Mouse (Mus musculus) c-Kit-negative CD71-positive TER-119-positive erythroid progenitor cells, embryonic 14.5 days (primary cell): ENCODE data around the gene Atp8a2.

ENCODE experiments used
- DNase-seq: peaks from one replicate; pipeline ENCODE4 v3.0.0-alpha.2; 2013; ENCODE audit warnings: low read depth, low spot score

The Atp8a2 gene

DNA sequence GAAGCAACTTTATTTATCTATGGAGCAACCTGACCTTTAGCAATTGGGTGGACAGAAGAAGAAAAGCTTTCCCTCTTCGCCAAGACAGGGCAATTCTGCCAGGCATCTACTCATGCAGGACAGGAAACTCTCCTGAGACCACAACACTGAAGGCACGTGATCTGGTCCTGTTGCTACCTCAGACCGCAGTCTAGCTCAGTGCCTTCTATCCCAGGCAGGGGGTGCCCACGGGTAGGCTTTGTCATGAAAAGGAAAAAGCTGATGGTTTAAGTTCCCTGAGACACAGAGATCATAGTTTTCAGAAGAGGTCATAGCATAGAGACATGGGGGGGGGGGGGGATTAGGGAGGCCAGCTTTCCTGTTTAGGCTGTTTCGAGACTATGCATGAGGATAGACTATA lies 269.2 kb downstream of the Atp8a2 start:
- DNase-seq, result no peak

DNA sequence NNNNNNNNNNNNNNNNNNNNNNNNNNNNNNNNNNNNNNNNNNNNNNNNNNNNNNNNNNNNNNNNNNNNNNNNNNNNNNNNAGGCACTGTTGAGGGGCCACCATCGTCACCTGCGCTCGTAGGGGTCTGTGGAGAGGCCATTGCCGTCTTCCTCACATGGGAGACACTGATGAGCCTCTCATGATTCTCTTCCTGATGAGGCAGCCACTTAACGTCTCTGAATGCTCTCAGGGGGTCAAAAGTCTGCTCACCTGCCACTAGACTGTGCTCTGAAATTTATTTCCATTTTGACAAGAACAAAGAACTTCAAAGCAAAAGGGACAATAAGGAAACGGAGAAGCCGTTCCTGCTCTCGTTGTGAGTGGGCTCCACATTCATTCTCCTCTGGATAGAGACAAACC lies 277.1 kb downstream of the Atp8a2 start:
- DNase-seq, result no peak

GRCm38 (mm10) chr14:59903484-59904130 lies 293.4 kb downstream of the Atp8a2 start:
- DNase-seq, result no peak

DNA sequence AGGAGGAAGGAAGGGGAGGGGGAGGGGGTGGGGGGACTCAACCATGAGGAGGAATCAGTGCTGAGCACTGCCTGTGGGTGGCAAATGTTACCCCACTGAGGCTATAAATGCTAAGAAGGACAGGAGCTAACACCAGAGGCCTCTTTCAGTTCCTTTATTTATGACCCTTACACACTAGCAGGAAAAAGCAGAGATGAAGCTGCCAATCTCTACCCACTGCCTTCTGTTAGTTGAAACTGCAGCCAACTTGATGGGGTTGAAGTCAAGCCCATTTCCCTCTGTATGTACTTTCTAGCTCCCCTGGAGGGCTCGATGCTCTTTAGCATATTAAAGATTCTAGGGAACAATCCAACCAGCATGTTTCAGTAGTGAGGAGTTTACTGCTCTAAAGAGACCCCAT lies 303.0 kb downstream of the Atp8a2 start:
- no peak for DNase-seq

GRCm38 (mm10) chr14:59892084-59892483 lies 304.9 kb downstream of the Atp8a2 start:
- no peak for DNase-seq

DNA sequence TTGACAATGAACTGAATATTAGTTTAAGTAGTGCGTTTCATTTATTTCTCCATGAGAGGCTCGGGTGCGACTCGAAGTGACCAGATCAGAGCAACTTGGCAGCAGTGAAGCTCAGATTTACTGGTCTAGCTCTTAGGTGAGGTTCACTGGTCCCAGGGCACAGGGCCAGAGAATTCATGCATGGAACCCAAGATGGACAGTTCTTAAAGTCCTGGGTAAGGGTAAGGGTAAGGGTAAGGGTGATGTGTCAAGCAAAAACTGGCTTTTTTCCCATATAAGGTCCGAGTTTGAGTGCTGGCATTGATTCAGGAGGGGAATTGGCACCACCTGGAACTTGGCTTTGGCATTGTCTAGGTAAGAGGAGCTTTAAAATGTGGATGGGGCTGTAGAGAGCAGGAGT lies 305.5 kb downstream of the Atp8a2 start:
- no peak for DNase-seq

DNA sequence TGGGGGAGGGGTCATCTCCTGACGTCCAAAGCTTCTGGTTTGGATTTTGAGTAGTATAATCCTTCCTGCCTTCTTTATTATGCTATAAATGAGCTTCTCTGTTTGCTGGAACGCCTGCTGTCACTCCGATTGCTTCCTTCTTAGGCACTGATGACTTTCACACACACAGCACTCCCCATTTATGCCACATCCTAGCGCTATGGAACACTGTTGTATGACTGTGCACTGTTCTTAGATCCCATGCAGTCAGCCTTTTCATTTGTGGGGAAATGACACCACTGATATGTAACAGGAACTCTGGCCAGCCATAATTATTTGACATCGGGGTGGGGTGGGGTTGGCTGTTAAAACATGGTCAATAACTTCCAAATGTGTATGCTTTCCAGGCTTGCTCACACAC lies 306.2 kb downstream of the Atp8a2 start:
- no peak for DNase-seq

DNA sequence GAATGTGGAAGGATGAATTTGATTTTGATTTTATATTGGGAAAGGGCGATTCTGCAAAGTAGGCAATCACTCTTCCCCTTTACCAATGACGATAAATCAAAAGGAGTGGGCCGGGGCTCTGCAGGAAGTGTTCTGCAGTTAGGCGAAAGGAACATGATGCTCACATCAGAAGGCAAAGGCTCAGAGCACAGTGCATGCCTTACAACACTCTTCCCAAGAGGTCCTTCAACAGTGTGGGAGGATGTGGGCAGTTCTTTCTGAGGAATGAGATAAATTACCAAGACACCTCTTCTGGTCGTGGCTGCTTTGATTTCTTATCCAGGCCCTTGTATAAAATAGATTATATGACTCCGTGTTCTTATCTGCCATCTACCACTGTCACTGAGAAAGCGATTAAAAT lies 306.9 kb downstream of the Atp8a2 start:
- no peak for DNase-seq

DNA sequence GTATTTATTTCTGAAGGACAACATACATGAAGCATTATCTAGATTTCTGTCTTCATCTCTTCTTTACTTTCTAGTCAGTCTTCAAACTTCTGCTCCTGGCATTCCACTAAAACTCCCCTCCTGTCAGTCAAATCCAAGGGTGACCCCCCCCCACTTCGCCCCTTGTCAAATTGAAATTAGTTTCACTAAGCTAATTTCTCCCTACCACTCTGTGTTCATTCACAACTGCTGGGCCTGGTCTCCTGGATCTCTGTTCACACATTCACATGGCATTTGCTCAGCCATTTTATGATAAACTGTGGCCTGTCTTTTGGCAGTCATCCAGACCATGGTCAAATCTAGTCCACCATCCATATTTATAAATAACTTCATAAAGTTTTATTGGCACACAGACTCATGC lies 308.5 kb downstream of the Atp8a2 start:
- no peak for DNase-seq

DNA sequence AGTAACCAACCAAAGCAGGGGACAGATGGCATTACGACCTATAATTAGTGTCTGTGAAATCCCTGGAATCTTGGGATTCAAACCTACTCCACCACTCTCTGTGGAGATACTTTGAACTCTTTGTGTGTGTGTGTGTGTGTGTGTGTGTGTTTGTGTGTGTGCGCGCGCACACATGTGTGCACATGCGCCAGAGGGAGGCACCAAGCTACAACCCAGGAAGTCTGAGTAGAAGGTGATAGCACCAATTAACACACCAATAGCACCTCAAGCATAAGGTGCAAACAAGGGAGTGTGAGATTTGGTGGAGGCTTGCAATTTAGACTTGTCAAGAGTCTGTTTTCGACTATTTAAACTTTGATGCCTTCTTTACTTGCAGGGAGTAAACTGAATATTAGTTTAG lies 308.9 kb downstream of the Atp8a2 start:
- DNase-seq, result no peak

- no peak for DNase-seq
Measured at GRCm38 (mm10) chr14:59887061-59887861, 309.7 kb downstream of the Atp8a2 start.

GRCm38 (mm10) chr14:59883517-59884069 lies 313.4 kb downstream of the Atp8a2 start:
- DNase-seq, result no peak

DNA sequence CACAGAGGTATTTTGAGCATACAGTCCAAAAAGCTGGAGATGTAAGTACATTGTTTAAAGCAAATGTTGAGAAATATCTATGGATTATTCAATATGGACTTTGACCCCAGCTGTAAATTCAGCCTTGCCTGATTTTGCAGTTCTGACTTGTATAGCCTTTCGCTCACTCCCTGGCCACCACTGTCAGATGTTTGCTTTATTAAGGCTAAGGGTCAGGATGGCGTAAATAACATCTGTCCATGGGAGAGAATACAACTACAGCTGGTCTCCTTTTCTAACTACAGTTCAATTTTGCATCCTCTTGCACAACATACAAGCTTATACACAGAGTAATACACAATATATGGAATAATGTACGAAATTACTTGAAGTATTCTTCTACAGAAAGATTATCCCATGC lies 316.1 kb downstream of the Atp8a2 start:
- DNase-seq, result no peak

- no peak for DNase-seq
Measured at GRCm38 (mm10) chr14:59878248-59878647, 318.7 kb downstream of the Atp8a2 start.

GRCm38 (mm10) chr14:59876525-59876924 lies 320.5 kb downstream of the Atp8a2 start:
- no peak for DNase-seq

DNA sequence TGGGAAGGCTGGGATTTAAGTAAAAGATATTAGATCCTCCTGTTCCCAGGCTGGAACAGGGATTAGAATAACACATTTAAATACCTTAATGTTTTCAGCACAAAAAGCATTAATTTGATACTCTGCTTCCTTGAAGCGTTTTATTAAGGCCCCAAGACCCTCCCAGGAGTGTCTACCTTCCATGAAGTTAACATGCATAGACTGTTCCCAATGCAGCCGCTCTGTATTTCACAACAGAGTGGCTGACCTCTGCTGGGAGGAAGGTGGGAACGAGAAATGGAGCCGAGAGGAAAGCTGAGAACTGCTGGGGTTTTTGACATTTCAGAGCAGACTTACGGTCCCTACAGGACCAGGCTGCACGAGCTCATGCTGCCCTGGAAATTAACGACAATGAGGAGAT lies 328.6 kb downstream of the Atp8a2 start:
- DNase-seq, result no peak

DNA sequence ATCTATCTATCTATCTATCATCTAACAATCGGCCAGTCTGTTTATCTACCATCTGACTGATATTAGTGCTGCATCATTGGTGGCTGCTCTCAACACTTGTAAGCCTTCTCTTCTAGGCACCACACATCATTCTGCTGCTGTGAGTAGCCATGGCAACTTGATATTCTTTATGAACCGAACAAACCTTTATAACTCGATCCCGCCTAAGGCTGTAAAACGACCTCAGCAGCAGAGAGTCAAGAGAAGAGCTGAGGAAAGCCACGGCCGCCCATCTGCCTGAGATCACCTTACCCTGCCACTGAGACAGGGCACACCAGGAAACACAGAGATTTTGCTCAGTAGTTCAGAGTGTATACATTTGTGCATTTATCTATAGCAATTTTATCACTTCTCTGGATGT lies 329.2 kb downstream of the Atp8a2 start:
- DNase-seq, result no peak

- no peak for DNase-seq
Measured at GRCm38 (mm10) chr14:59866001-59866400, 331.0 kb downstream of the Atp8a2 start.

DNA sequence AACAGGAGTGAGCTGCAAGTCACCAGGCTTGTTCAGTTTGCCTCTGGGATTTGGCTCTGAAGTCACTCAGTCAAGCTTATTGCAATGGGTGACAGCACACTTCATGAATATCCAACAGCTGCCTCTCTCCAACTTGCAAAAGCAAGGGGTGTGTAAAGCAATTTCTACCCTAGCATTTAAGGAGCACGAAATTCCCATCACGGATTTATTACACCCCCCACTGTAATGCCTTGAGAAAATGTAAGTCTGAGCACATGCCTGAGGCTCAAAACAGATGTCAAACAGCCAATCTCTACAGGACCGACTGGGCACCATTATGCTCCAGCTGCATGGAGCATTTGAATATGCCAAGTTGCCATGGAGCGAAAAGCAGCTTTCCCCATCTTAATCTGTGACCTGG lies 334.6 kb downstream of the Atp8a2 start:
- DNase-seq, result no peak

- no peak for DNase-seq
Measured at GRCm38 (mm10) chr14:59859830-59860229, 337.1 kb downstream of the Atp8a2 start.

GRCm38 (mm10) chr14:59858501-59859225 lies 338.3 kb downstream of the Atp8a2 start:
- no peak for DNase-seq

DNA sequence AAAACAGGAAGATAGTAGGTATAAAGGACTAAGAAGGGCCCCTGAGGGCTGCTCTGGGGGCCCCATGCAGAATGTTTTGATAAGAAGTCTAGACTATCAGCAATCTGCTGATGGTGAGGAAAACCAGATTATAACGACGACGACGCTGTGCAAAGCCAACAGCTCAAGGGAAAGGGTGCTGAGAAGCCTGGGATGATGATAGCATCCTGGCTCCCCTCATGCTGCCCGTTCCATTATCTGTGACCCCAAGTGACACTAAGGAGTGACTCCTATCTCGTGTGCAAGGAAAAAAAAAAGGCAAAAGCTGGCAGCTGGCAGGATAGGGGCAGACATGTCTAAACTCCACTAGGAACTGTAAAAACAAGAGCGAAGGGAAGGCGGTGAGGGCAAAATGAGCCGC lies 343.8 kb downstream of the Atp8a2 start:
- no peak for DNase-seq
